Mouse (Mus musculus): ENCODE data around the gene Ppme1.

Gene Ppme1

GRCm38 (mm10) chr7:100305894-100306293, 66.2 kb downstream of the Ppme1 start:
- no peak for TF ChIP-seq GATA4 (IDR thresholded peaks at IDR 0.05; ENCODE audit: insufficient replicate concordance, low read length)

- no peak for TF ChIP-seq GATA4 (IDR thresholded peaks at IDR 0.05; ENCODE audit: insufficient replicate concordance, low read length)
These were observed 69.8 kb downstream of the Ppme1 start for GRCm38 (mm10) chr7:100302316-100302715.

- no peak for TF ChIP-seq GATA4 (IDR thresholded peaks at IDR 0.05; ENCODE audit: insufficient replicate concordance, low read length)
These were observed 70.7 kb downstream of the Ppme1 start for GRCm38 (mm10) chr7:100301390-100301789.

GRCm38 (mm10) chr7:100298861-100299510, 73.1 kb downstream of the Ppme1 start:
- no peak for TF ChIP-seq GATA4 (IDR thresholded peaks at IDR 0.05; ENCODE audit: insufficient replicate concordance, low read length)

- no peak for TF ChIP-seq GATA4 (IDR thresholded peaks at IDR 0.05; ENCODE audit: insufficient replicate concordance, low read length)
These were observed 75.4 kb downstream of the Ppme1 start for GRCm38 (mm10) chr7:100296699-100297098.

GRCm38 (mm10) chr7:100295745-100296144, 76.4 kb downstream of the Ppme1 start:
- TF ChIP-seq GATA4 (IDR thresholded peaks at IDR 0.05; ENCODE audit: insufficient replicate concordance, low read length) = no peak

- TF ChIP-seq GATA4 (IDR thresholded peaks at IDR 0.05; ENCODE audit: insufficient replicate concordance, low read length) = no peak
These were observed 78.6 kb downstream of the Ppme1 start for GRCm38 (mm10) chr7:100293546-100293945.

GRCm38 (mm10) chr7:100288622-100289021, 83.5 kb downstream of the Ppme1 start:
- TF ChIP-seq GATA4 (IDR thresholded peaks at IDR 0.05; ENCODE audit: insufficient replicate concordance, low read length) = no peak

GRCm38 (mm10) chr7:100287748-100288578, 84.1 kb downstream of the Ppme1 start:
- TF ChIP-seq GATA4 (IDR thresholded peaks at IDR 0.05; ENCODE audit: insufficient replicate concordance, low read length) = no peak

GRCm38 (mm10) chr7:100285383-100285782, 86.7 kb downstream of the Ppme1 start, which contains the start of gene P4ha3:
TSS of gene P4ha3 (plus strand) at chr7:100285520.
- TF ChIP-seq GATA4 (IDR thresholded peaks at IDR 0.05; ENCODE audit: insufficient replicate concordance, low read length) = no peak

GRCm38 (mm10) chr7:100283298-100283697, 88.8 kb downstream of the Ppme1 start:
- no peak for TF ChIP-seq GATA4 (IDR thresholded peaks at IDR 0.05; ENCODE audit: insufficient replicate concordance, low read length)

- TF ChIP-seq GATA4 (IDR thresholded peaks at IDR 0.05; ENCODE audit: insufficient replicate concordance, low read length) = no peak
These were observed 90.5 kb downstream of the Ppme1 start for GRCm38 (mm10) chr7:100281596-100281995.

GRCm38 (mm10) chr7:100279803-100280202, 92.3 kb downstream of the Ppme1 start:
- TF ChIP-seq GATA4 (IDR thresholded peaks at IDR 0.05; ENCODE audit: insufficient replicate concordance, low read length) = no peak

Data from liver, adult (tissue).